Mouse (Mus musculus): ENCODE measurements around the gene Arl6ip5.

The Arl6ip5 gene

GRCm38 (mm10) chr6:97273058-97273710 lies 62.7 kb downstream of the Arl6ip5 start:
- no peak for DNase-seq (ENCODE audit: low read depth, low spot score)

GRCm38 (mm10) chr6:97273777-97274176 lies 63.3 kb downstream of the Arl6ip5 start:
- DNase-seq (ENCODE audit: low read depth, low spot score) = no peak

GRCm38 (mm10) chr6:97275760-97276159 lies 65.3 kb downstream of the Arl6ip5 start:
- no peak for DNase-seq (ENCODE audit: low read depth, low spot score)

GRCm38 (mm10) chr6:97276366-97276765 lies 65.9 kb downstream of the Arl6ip5 start:
- DNase-seq (ENCODE audit: low read depth, low spot score) = no peak

- DNase-seq (ENCODE audit: low read depth, low spot score) = no peak
These were observed 66.5 kb downstream of the Arl6ip5 start for GRCm38 (mm10) chr6:97276890-97277497.

GRCm38 (mm10) chr6:97278014-97278787 lies 67.7 kb downstream of the Arl6ip5 start:
- DNase-seq (ENCODE audit: low read depth, low spot score) = peak; percentile 44

- DNase-seq (ENCODE audit: low read depth, low spot score) = no peak
These were observed 68.4 kb downstream of the Arl6ip5 start for GRCm38 (mm10) chr6:97278878-97279277.
